Mouse (Mus musculus): ENCODE data around the gene Sertad2.

GRCm38 (mm10) chr11:20645521-20645920 lies 102.5 kb downstream of the Sertad2 start:
- TF ChIP-seq MEF2A (IDR thresholded peaks at IDR 0.05; ENCODE audit: borderline replicate concordance, low read depth, low read length), result no peak
- no peak for TF ChIP-seq KAT2A (IDR thresholded peaks at IDR 0.05; ENCODE audit: insufficient replicate concordance, low read length)
- no peak for TF ChIP-seq CTCF (conservative IDR thresholded peaks at IDR 0.05 in 1 of 2, IDR thresholded peaks at IDR 0.05 in 1 of 2; ENCODE audit: low read depth in 2 of 2, low read length in 2 of 2)
- no peak for TF ChIP-seq TBP (conservative IDR thresholded peaks at IDR 0.05; ENCODE audit: low read depth, low read length)
- TF ChIP-seq POLR2A (IDR thresholded peaks at IDR 0.05; ENCODE audit: low read depth, low read length), result no peak
- no peak for TF ChIP-seq ETS1 (conservative IDR thresholded peaks at IDR 0.05; ENCODE audit: low read depth, low read length)
- TF ChIP-seq HCFC1 (IDR thresholded peaks at IDR 0.05; ENCODE audit: low read depth, low read length), result no peak
- TF ChIP-seq E2F4 (IDR thresholded peaks at IDR 0.05; ENCODE audit: insufficient replicate concordance, low read depth, low read length), result no peak
- TF ChIP-seq CHD2 (IDR thresholded peaks at IDR 0.05; ENCODE audit: low read length), result no peak
